Mouse (Mus musculus) neural tube, embryonic 15.5 days (tissue): Measurements from ENCODE around the gene Ptpa. TPM values are rescaled to one million over a fixed set of nuclear protein-coding genes. Genes with fewer than 3 reads are reported as not detected.

ENCODE experiments used
- ATAC-seq: fragments of 200-750 bp; cut with Nextera tagmentation; 2 replicates; pipeline ENCODE4 v1.8.0; 2017; ENCODE audit warnings: mild to moderate bottlenecking, moderate TSS enrichment, moderate library complexity; ENCODE audit not compliant: low FRiP score
- H3K27ac ChIP-seq: fragments of 300-500 bp; sonication (generic); replicated peaks from 2 replicates; pipeline ENCODE4 v1.5.1; 2015; ENCODE audit warnings: mild to moderate bottlenecking, inconsistent platforms
- H3K27me3 ChIP-seq: fragments of 300-500 bp; sonication (generic); replicated peaks from 2 replicates; pipeline ENCODE4 v1.6.1; 2015; ENCODE audit warnings: inconsistent platforms
- H3K36me3 ChIP-seq: fragments of 300-500 bp; sonication (generic); 2 replicates; pipeline ENCODE4 v1.6.1; 2015; ENCODE audit warnings: inconsistent platforms
- H3K4me1 ChIP-seq: fragments of 300-500 bp; sonication (generic); 2 replicates; pipeline ENCODE4 v1.6.1; 2015; ENCODE audit warnings: inconsistent platforms
- H3K4me2 ChIP-seq: fragments of 300-500 bp; sonication (generic); 2 replicates; pipeline ENCODE4 v1.6.1; 2015; ENCODE audit warnings: inconsistent platforms, mild to moderate bottlenecking, moderate library complexity
- H3K4me3 ChIP-seq: fragments of 300-500 bp; sonication (generic); replicated peaks from 2 replicates; pipeline ENCODE4 v1.5.1; 2015; ENCODE audit warnings: mild to moderate bottlenecking, inconsistent platforms
- H3K9ac ChIP-seq: fragments of 300-500 bp; sonication (generic); replicated peaks from 2 replicates; pipeline ENCODE4 v1.6.1; 2015; ENCODE audit warnings: mild to moderate bottlenecking, inconsistent platforms
- H3K9me3 ChIP-seq: fragments of 300-500 bp; sonication (generic); replicated peaks from 2 replicates; pipeline ENCODE4 v1.6.1; 2016; ENCODE audit warnings: inconsistent platforms
- WGBS: fragments of 180-500 bp; shearing (Covaris S2); methylation state at CpG from one replicate; pipeline ENCODE4 v1.1.7; 2015; ENCODE audit warnings: mixed read lengths; 5-methylcytosine and 5-hydroxymethylcytosine counted together
- polyA plus RNA-seq: library from polyadenylated mRNA; unstranded; fragments of >200 nt; fragmentation: Nextera tagmentation; extraction: Ambion mirVana; gene quantifications from 2 replicates; pipeline ENCODE4 v1.2.1, GENCODE M21; 2015

The Ptpa gene
- polyA plus RNA-seq, 1 experiment from 2014 or later: 138 TPM

DNA sequence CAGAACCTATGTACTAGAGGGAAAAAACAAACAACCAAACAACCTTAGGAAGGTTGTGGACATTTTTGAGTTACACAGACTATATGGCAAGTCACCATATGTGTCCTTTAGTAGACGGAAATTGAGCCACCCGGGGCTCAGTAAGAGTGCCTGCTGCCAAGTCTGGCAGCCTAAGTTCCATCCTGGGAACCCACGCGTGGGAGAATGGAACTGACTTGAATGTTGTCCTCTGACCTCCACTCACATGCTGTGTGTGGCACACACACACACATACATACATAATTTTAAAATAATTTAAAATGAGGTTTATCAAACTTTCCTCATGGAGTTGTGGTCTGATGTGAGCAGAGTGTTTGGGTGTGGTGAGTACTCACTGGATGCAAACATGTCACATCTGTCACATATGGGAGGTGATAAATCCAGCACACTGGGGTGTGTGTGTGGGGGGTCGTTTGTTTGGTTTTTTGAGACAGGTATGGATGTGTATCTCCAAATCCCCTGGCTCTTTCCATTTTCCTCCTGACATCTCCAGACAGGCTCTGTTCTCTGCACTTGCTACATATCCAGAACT lies 1.8 kb downstream of the Ptpa start:
- Histone ChIP-seq H3K4me3 (no peak overlapping the region), H3K4me2 (peak overlapping the region; percentile 62), H3K27me3 (no peaks in the 10 kb centered on the region), H3K36me3 (peaks cover 5% of the 10 kb centered on the region), H3K9me3 (no peaks in the 10 kb centered on the region), H3K27ac (no peak overlapping the region), H3K4me1 (peaks cover 60% of the 10 kb centered on the region), H3K9ac (no peak overlapping the region; the same call in 1 of the 2 replicates)
- 54% methylated on average over 5 of the region's 5 CpGs for WGBS
- no peak for ATAC-seq

DNA sequence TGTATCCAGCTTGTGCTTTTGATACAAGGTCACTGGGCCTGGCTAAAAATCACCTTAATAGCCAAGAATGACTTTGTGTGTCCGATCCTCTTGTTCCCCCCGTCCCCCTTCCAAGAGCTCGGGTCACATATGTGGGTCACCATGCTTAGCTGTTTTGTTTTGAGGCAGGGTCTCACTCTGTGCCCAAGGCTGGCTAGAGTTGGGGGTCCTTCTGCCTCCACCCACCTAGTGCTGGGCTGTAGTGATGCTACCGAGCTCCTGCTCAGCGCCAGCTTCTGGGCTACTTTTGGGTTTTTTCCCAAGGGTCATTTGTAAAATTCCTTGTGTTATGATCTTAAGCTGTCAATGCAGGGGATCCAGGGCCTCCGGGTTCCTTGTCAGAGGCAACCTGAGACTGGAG lies 2.4 kb downstream of the Ptpa start:
- H3K4me2 ChIP-seq: peak overlapping the region; percentile 62

DNA sequence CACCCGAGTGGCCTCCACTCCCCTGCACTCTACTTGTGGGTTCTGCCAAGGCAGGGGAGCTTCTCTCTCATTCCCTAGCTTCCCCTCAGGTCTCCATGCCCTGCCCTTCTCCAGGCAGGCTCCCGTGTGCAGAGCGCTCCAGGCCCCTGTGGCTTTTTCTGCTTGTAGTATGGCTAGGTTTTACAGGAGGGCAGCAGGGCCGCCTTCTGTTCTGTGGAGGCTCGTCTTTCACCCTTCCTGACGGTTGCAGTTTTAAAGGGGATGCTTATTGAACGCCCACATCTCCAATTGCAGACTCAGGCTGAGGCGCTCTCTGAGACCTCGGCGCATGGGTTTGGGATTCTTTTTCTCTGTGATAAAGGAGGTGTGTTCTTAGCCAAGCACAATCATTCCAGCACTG lies 3.3 kb downstream of the Ptpa start:
- Histone ChIP-seq H3K27ac (peak overlapping the region; percentile 34; the same call in 1 of the 2 replicates), H3K4me2 (peak overlapping the region; percentile 62), H3K4me1 (peaks cover 46% of the 10 kb centered on the region), H3K9me3 (no peaks in the 10 kb centered on the region), H3K9ac (0 out of 2 replicates have a peak overlapping the region, but pooled peaks have one; percentile 6), H3K27me3 (no peaks in the 10 kb centered on the region), H3K4me3 (0 out of 2 replicates have a peak overlapping the region, but pooled peaks have one; percentile 2), H3K36me3 (peaks cover 2% of the 10 kb centered on the region; the same call in 1 of the 2 replicates)
- no peak for ATAC-seq
- WGBS: 27% methylated on average over 10 of the region's 10 CpGs

More for the DNA sequence above, 2.4 kb downstream of the Ptpa start:
- Histone ChIP-seq H3K9me3 (no peaks in the 10 kb centered on the region), H3K27me3 (no peaks in the 10 kb centered on the region), H3K4me1 (peaks cover 54% of the 10 kb centered on the region), H3K9ac (peak overlapping the region; percentile 5; the same call in 1 of the 2 replicates), H3K27ac (no peak overlapping the region), H3K36me3 (peaks cover 2% of the 10 kb centered on the region; the same call in 1 of the 2 replicates), H3K4me3 (no peak overlapping the region)
- no peak for ATAC-seq
- 71% methylated on average over 6 of the region's 6 CpGs for WGBS

DNA sequence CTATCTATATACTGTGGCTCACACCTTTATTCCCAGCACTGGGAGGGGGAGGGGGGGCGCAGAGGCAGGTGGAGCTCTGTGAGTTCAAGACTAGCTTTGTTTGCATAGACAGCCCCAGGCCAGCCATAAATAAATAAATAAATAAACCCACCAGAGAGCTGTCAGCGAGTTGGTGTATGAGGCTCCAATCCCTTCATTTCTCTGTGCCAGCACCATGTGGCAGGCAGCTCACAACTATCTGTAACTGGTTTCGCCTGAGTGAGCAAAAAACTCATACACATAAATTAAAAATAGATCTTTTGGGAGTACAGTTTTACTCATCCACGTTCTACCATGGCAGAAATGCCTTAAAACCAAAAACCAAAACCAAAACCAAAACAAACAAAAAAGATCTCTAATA lies 5.6 kb downstream of the Ptpa start:
- 48% methylated on average over 4 of the region's 4 CpGs for WGBS
- no peak for ATAC-seq
- H3K27ac ChIP-seq: no peak overlapping the region
- no peaks in the 10 kb centered on the region for H3K9me3 ChIP-seq
- H3K27me3 ChIP-seq: no peaks in the 10 kb centered on the region
- H3K36me3 ChIP-seq: peaks cover 5% of the 10 kb centered on the region
- no peak overlapping the region for H3K4me3 ChIP-seq
- peaks cover 35% of the 10 kb centered on the region for H3K4me1 ChIP-seq
- no peak overlapping the region for H3K9ac ChIP-seq
- H3K4me2 ChIP-seq: no peak overlapping the region

DNA sequence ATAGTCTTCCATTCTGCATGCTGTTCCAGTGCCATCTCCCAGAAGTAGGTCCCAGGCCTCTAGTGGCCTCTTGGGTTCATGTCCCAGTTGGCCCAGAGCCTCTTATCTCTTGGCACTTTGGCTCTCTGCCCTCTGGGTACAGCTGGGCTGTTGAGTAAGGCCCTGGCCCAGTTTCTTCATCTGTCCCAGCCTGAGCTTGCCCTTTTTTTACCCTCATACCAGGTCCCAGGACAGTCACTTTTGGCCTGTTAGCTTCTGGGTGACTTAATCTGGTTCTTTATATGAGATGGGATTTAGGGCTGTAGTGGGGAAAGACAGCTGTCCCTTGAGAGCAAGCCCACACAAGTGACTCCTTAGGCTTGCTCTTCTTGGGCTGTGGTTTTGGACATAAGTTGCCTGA lies 13.3 kb downstream of the Ptpa start:
- H3K4me2 ChIP-seq: no peak overlapping the region
- H3K9ac ChIP-seq: no peak overlapping the region
- no peak overlapping the region for H3K27ac ChIP-seq
- no peaks in the 10 kb centered on the region for H3K9me3 ChIP-seq
- H3K4me3 ChIP-seq: no peak overlapping the region
- ATAC-seq: no peak
- H3K4me1 ChIP-seq: no peaks in the 10 kb centered on the region
- H3K27me3 ChIP-seq: no peaks in the 10 kb centered on the region
- H3K36me3 ChIP-seq: peaks cover 76% of the 10 kb centered on the region

DNA sequence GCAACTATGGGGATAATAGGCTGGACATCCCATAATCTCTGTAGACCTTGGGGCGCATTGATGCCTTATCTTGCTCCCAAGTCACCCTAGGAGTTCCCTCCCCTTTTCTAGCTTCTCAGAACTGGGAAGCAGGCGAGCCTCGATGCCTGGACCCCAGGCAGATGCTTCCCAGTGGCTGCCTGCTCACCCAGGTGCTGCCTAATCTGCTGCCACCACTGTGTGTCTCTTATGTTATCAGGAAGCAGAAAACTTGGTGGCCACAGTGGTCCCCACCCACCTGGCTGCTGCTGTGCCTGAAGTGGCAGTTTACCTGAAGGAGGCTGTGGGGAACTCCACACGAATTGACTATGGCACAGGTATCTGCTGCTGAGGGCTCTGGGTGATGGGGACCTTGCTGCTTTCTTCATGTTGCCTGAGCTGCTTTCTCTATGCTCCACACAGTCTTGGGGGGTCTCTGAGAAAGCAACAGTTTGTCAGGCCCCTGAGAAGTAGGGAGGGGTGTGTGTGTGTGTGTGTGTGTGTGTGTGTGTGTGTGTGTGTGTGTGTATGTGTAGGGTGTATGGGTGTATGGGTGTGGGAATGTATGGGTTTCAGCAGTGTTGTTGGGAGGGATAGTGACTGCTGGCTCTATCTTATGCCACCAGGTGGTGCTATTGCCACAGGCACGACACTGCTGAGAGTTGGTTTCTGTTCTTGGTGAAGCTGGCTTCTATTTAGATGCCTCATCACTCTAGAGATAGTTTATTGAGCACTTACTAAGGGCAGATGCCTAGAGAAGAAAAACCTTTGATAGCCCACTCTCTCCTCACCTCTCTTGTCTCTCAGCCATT lies 19.7 kb downstream of the Ptpa start:
- H3K4me3 ChIP-seq: no peak overlapping the region
- no peaks in the 10 kb centered on the region for H3K27me3 ChIP-seq
- peaks cover 12% of the 10 kb centered on the region for H3K4me1 ChIP-seq
- no peaks in the 10 kb centered on the region for H3K9me3 ChIP-seq
- peaks cover 70% of the 10 kb centered on the region for H3K36me3 ChIP-seq
- H3K4me2 ChIP-seq: no peak overlapping the region
- 0 out of 2 replicates have a peak overlapping the region, but pooled peaks have one; percentile 23 for H3K27ac ChIP-seq
- H3K9ac ChIP-seq: no peak overlapping the region
- 60% methylated on average over 5 of the region's 5 CpGs for WGBS
- peak; percentile 76; the same call in 1 of the 2 replicates for ATAC-seq

DNA sequence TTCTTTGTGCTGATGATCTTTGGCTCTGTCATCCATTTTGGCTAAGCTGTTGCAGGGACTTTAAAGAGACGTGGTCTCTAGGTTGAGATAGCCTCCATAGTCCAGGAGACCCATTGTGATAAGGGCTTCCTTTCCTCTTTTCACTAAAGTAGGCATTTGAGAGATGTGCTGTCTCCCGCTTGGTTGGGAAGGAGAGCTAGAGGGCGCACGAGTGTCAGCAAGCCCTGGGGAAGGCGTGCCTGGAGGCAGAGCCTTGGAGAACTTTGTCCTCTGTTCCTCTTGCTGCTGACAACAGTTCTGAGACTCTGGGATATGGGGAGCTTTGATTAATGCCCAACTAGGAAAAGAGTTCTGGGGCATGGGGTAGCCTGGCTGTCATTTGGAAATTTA lies 20.3 kb downstream of the Ptpa start:
- Histone ChIP-seq H3K27ac (no peak overlapping the region), H3K4me2 (no peak overlapping the region), H3K4me1 (peaks cover 18% of the 10 kb centered on the region), H3K4me3 (no peak overlapping the region), H3K9ac (no peak overlapping the region), H3K27me3 (no peaks in the 10 kb centered on the region), H3K9me3 (no peaks in the 10 kb centered on the region), H3K36me3 (peaks cover 64% of the 10 kb centered on the region)
- WGBS: 89% methylated on average over 5 of the region's 5 CpGs
- no peak for ATAC-seq

DNA sequence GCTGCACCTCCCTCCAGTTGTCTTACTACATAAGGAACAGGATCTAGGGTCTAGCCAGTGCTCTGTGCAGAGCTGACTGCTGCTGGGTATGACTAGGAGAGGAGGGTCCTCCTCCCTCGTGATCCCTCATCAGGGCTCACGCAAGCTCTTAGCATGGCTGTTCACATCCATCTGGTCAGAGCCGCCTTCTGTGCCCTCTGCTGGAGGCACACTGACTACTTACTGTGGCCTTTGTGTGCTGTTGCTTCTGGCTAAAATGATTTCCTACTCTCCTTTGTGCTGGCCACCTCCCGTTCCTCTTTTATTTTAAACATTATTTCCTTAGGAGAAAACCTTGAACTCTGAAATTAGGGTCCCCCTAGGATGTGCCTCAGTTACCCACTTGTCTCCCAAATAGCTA lies 21.0 kb downstream of the Ptpa start:
- no peaks in the 10 kb centered on the region for H3K9me3 ChIP-seq
- no peak for ATAC-seq
- H3K9ac ChIP-seq: no peak overlapping the region
- WGBS: 89% methylated on average over 4 of the region's 4 CpGs
- peaks cover 58% of the 10 kb centered on the region for H3K36me3 ChIP-seq
- H3K27me3 ChIP-seq: no peaks in the 10 kb centered on the region
- H3K4me3 ChIP-seq: no peak overlapping the region
- no peak overlapping the region for H3K27ac ChIP-seq
- peaks cover 24% of the 10 kb centered on the region for H3K4me1 ChIP-seq
- no peak overlapping the region for H3K4me2 ChIP-seq

DNA sequence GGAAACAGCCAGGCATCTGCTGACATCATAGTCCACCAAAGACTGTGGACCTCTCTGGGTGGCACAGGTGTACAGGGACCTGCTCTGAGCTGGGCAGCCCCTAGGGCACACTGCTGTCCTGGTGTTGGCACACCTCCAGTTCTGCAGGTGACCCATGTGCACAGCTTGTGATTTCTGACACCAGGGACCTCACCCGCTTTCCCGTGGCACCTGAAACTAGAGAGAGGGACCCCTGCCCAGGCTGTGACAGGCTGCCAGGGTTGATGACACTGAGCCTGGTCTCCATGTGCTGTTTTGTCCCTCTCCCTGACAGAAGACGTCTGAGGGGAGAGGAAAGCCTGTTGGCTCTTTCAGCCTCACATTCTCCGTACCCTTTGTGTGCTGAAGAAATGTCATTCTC lies 22.0 kb downstream of the Ptpa start:
- Histone ChIP-seq H3K4me2 (no peak overlapping the region), H3K36me3 (peaks cover 49% of the 10 kb centered on the region), H3K9me3 (no peaks in the 10 kb centered on the region), H3K4me1 (peaks cover 34% of the 10 kb centered on the region), H3K4me3 (no peak overlapping the region), H3K27ac (no peak overlapping the region), H3K27me3 (no peaks in the 10 kb centered on the region), H3K9ac (no peak overlapping the region)
- no peak for ATAC-seq
- 92% methylated on average over 4 of the region's 4 CpGs for WGBS

DNA sequence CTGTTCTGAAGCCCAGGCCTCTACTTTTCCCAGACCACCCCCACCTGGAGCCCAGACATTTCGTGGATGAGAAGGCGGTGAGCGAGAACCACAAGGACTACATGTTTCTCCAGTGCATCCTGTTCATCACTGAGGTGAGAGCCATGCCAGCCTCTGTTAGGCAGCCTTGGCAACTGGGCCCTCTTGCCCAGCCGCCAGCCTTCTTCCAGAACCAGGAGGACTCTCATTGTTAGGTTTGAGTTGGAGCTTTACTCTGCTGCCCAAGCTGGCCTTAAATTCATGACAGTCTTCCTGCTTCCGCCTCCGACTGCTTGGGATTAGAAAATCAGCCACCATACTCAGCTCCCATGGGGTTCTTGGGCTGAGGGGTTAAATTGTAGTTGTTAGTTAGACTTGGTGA lies 23.8 kb downstream of the Ptpa start:
- ATAC-seq: no peak
- Histone ChIP-seq H3K36me3 (peaks cover 48% of the 10 kb centered on the region), H3K4me3 (no peak overlapping the region), H3K9me3 (no peaks in the 10 kb centered on the region), H3K9ac (0 out of 2 replicates have a peak overlapping the region, but pooled peaks have one; percentile 7), H3K4me1 (peaks cover 49% of the 10 kb centered on the region), H3K4me2 (no peak overlapping the region), H3K27ac (peak overlapping the region; percentile 94), H3K27me3 (no peaks in the 10 kb centered on the region)
- WGBS: 89% methylated on average over 6 of the region's 6 CpGs

DNA sequence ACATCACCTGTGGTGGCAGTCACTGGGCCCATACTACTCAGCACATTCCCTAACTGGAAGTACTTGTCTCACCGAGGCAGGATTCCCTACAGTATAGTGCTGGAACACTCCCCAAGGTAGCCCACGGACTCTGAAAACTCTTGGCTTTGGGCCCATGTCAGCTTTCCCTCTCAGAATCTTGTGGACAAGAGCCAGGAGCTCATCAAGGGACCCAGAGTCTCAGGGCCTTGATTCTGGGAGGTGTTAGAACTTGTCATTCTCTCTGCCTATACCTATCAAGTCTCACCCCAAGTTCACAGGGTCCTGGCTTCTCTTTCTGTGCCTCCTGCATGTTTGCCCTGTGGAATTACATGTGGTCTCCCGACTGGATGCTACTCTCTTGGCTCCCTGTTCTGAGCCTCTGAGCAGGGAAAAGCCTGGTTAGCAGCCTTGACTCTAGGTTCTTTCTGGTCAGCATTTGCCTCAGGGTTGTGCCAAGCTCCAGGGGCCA lies 24.4 kb downstream of the Ptpa start:
- Histone ChIP-seq H3K36me3 (peaks cover 44% of the 10 kb centered on the region), H3K4me2 (no peak overlapping the region), H3K9ac (0 out of 2 replicates have a peak overlapping the region, but pooled peaks have one; percentile 15), H3K9me3 (no peaks in the 10 kb centered on the region), H3K27ac (peak overlapping the region; percentile 94), H3K4me3 (no peak overlapping the region), H3K4me1 (peaks cover 54% of the 10 kb centered on the region), H3K27me3 (no peaks in the 10 kb centered on the region)
- ATAC-seq: no peak
- WGBS: 58% methylated on average over 3 of the region's 3 CpGs
